Mouse (Mus musculus): ENCODE results near the gene Steap3.

GRCm38 (mm10) chr1:120287679-120288078, 15.2 kb upstream of the Steap3 start:
- no peak for TF ChIP-seq EP300 (IDR thresholded peaks at IDR 0.05; ENCODE audit: insufficient read depth, low read depth, low read length)
- no peak for TF ChIP-seq CTCF (IDR thresholded peaks at IDR 0.05; ENCODE audit: low read depth, low read length)
